Mouse (Mus musculus) lung, postnatal 0 days (tissue): ENCODE measurements around the gene Tulp2. TPM values are rescaled to one million over a fixed set of nuclear protein-coding genes. Genes with fewer than 3 reads are reported as not detected.

ENCODE experiments used
- ATAC-seq: fragments of 200-750 bp; cut with Nextera tagmentation; 2 replicates; pipeline ENCODE4 v1.8.0; 2017; ENCODE audit warnings: moderate library complexity
- DNase-seq: peaks from one replicate; pipeline ENCODE4 v3.0.0-alpha.2; 2016; ENCODE audit warnings: low spot score
- H3K27ac ChIP-seq: fragments of 300-500 bp; sonication (generic); 2 replicates; pipeline ENCODE4 v1.5.1; 2014; ENCODE audit warnings: antibody characterized with exemption, mild to moderate bottlenecking, low read length, mixed read lengths
- H3K27me3 ChIP-seq: fragments of 300-500 bp; sonication (generic); replicated peaks from 2 replicates; pipeline ENCODE4 v1.6.1; 2014; ENCODE audit warnings: low read length, mixed read lengths; ENCODE audit not compliant: insufficient read depth
- H3K36me3 ChIP-seq: fragments of 300-500 bp; sonication (generic); 2 replicates; pipeline ENCODE4 v1.6.1; 2014; ENCODE audit warnings: low read length, mixed read lengths; ENCODE audit not compliant: insufficient read depth
- H3K4me1 ChIP-seq: fragments of 300-500 bp; sonication (generic); 2 replicates; pipeline ENCODE4 v1.6.1; 2014; ENCODE audit warnings: antibody characterized with exemption, low read depth, low read length, mixed read lengths; ENCODE audit not compliant: insufficient read depth
- H3K4me2 ChIP-seq: fragments of 300-500 bp; sonication (generic); replicated peaks from 2 replicates; pipeline ENCODE4 v1.6.1; 2014; ENCODE audit warnings: low read depth, mild to moderate bottlenecking, low read length, moderate library complexity, mixed read lengths
- H3K4me3 ChIP-seq: fragments of 300-500 bp; sonication (generic); 2 replicates; pipeline ENCODE4 v1.5.1; 2014; ENCODE audit warnings: low read depth, low read length
- H3K9ac ChIP-seq: fragments of 300-500 bp; sonication (generic); replicated peaks from 2 replicates; pipeline ENCODE4 v1.6.1; 2014; ENCODE audit warnings: low read depth, mild to moderate bottlenecking
- H3K9me3 ChIP-seq: fragments of 300-500 bp; sonication (generic); 2 replicates; pipeline ENCODE4 v1.6.1; 2016; ENCODE audit warnings: low read length, mixed read lengths
- CTCF ChIP-seq: IDR thresholded peaks from 2 replicates; pipeline ENCODE4 v1.5.1; 2016; ENCODE audit warnings: antibody characterized with exemption, mild to moderate bottlenecking
- EP300 ChIP-seq: IDR thresholded peaks from 2 replicates; pipeline ENCODE4 v1.6.1; 2016; ENCODE audit warnings: antibody characterized with exemption, mild to moderate bottlenecking, control low read depth
- WGBS: fragments of 180-500 bp; shearing (Covaris S2); extraction: QIAGEN DNeasy Blood & Tissue Kit; methylation state at CpG from one replicate; pipeline ENCODE4 v1.1.7; 2014; 5-methylcytosine and 5-hydroxymethylcytosine counted together
- polyA plus RNA-seq: library from polyadenylated mRNA; unstranded; fragments of >200 nt; fragmentation: Nextera tagmentation; extraction: Ambion mirVana; gene quantifications from 2 replicates; pipeline ENCODE4 v1.2.1, GENCODE M21; 2015

Tulp2 gene
- polyA plus RNA-seq, 1 experiment from 2014 or later = 0.25 TPM

DNA sequence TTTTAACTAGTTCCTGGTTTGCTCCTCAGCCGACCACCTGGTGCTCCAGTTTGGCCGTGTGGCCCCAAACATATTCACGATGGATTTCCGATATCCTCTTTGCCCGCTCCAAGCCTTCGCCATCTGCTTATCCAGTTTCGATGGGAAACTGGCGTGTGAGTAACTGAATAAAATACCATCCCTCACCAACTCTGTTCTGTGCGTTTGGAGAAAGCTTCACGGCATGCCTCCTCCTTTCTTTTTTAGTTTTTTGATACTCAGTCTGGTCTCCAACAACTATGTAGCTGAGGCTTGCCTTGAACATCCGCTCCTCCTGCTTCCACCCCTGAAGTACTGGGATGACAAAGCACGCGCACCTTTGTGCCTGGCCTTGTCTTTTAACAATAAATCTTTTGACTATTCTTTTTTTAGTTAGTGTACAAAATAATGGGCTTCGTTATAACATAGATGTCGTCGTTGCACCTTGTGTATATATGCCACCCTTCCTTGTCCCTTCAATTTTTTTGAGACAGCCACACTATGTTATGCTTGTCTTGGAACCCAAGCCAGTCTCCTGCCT, 40.6 kb downstream of the Tulp2 start:
- Histone ChIP-seq H3K27ac (peak overlapping the region; percentile 79; the same call in 1 of the 2 replicates), H3K4me2 (peak overlapping the region; percentile 55), H3K36me3 (peaks cover 5% of the 10 kb centered on the region; the same call in 1 of the 2 replicates), H3K4me3 (peak overlapping the region; percentile 49), H3K4me1 (peaks cover 9% of the 10 kb centered on the region), H3K9ac (no peak overlapping the region), H3K9me3 (no peaks in the 10 kb centered on the region), H3K27me3 (no peaks in the 10 kb centered on the region)
- no peak for TF ChIP-seq EP300
- no peak for TF ChIP-seq CTCF
- DNase-seq (no peak), ATAC-seq (no peak)
- 54% methylated on average over 16 of the region's 16 CpGs for WGBS

DNA sequence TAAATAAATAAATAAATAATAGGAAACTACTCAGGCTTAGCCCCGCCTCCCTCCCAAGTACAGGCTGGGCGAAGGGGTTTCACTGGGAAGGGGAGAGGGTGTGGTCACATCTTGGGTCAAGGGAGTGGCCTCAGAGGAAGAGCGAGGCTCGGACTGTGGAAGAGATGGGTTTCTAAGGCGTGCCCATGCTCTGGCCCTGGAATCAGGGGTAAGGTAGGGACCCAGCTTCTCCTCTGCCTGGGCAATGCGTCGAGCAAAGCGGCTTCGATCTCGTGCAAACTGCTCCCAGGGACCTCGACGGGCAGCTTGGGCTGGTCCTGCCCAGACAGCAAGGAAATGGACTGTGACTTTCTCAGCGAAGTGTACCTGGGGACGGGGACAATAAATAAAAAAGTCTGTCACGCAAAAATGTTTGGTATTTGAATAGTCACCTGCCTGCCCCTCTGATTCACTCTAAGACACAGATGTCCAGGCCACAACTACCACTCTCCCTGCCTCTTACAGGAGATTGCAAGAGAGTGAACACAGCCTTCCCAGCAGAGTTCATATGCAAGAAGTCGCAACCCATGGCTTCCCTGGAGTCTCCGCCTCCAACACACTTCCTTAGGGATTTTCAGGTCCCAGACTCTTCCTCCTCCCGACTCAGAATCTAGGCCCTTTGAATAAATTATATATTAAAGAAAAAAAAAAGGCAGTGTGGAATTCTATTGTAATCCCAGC, 41.4 kb downstream of the Tulp2 start:
- no peaks in the 10 kb centered on the region for H3K9me3 ChIP-seq
- ATAC-seq (no peak), DNase-seq (peak; percentile 45)
- 63% methylated on average over 18 of the region's 18 CpGs for WGBS
- no peak overlapping the region; the same call in 1 of the 2 replicates for H3K9ac ChIP-seq
- H3K27ac ChIP-seq = no peak overlapping the region
- peaks cover 5% of the 10 kb centered on the region; the same call in 1 of the 2 replicates for H3K36me3 ChIP-seq
- peak overlapping the region; percentile 49 for H3K4me2 ChIP-seq
- peaks cover 9% of the 10 kb centered on the region for H3K4me1 ChIP-seq
- peak overlapping the region; percentile 26 for H3K4me3 ChIP-seq
- TF ChIP-seq EP300 (no peak), CTCF (no peak)
- no peaks in the 10 kb centered on the region for H3K27me3 ChIP-seq

DNA sequence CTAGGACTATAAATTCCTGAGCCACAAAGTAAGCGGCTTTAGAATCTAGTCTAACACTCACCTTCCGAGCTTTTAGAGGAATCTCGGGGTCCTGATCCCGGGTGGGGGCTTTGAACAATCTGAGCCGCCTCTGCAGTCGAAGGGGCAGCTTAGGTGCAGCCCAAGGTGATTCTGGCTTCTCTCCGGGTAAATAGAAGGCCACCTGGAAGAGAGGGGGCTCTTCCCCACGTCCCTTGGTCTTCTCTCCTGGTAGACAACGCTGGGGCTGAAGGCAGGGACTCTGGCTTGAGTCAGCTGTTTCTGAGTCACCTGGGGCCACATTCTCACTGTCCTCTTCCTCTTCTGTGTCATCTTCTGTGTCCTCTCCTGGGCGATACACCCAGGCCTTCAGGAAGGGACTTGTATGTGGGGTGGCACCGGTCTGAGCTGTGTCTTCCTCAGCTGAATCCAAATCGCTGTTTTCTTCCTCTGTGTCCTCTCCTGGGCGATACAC, 42.0 kb downstream of the Tulp2 start:
- Histone ChIP-seq H3K36me3 (peaks cover 5% of the 10 kb centered on the region; the same call in 1 of the 2 replicates), H3K4me3 (peak overlapping the region; percentile 26), H3K4me1 (peaks cover 9% of the 10 kb centered on the region), H3K9ac (no peak overlapping the region; the same call in 1 of the 2 replicates), H3K4me2 (peak overlapping the region; percentile 49), H3K9me3 (no peaks in the 10 kb centered on the region), H3K27me3 (no peaks in the 10 kb centered on the region), H3K27ac (no peak overlapping the region)
- no peak for TF ChIP-seq EP300
- ATAC-seq = no peak
- 79% methylated on average over 12 of the region's 13 CpGs for WGBS
- DNase-seq = no peak

DNA sequence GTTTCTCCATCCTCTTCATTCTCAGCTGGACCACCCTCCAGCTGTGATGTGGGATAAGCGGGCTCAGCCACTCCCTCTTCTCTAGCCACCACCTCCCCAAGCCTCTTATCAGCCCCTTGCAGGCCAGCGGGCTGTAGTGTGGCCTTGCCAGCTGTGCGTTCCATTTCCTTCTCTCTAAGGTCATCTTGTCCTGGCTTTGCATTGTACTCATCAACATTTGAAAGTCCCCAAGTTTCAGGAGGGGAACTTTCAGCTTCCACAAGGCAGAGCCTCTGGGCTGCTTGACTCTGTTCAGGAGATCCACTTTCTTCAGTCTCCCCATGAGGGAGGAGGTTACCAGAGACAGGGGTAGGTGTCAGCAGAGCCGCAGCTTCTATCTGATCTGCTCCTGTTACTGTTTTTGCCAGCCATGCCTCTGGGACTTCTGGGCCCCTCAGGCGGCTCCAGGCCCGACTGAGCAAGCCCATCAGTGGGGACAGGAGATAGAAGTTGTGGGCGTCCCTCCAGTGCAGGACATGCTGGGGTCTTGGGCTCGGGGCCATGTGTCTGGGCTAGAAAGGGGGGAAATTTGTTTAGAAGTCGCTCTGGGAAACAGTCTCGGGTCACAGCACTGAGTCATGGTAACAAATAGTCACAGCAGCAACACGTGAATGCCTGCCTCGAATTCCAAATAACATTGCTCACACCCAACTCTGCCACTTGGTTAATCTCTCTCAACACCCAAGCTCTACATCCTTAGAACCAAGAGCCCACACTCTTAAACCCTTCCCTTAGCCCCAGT, 43.4 kb downstream of the Tulp2 start:
- TF ChIP-seq EP300 (0 out of 2 replicates have a peak, but pooled peaks have one; percentile 16), CTCF (no peak)
- Histone ChIP-seq H3K9ac (peak overlapping the region; percentile 98), H3K36me3 (peaks cover 5% of the 10 kb centered on the region; the same call in 1 of the 2 replicates), H3K9me3 (no peaks in the 10 kb centered on the region), H3K27ac (peak overlapping the region; percentile 99), H3K27me3 (no peaks in the 10 kb centered on the region), H3K4me3 (peak overlapping the region; percentile 89), H3K4me1 (peaks cover 9% of the 10 kb centered on the region), H3K4me2 (peak overlapping the region; percentile 78)
- ATAC-seq (peak; percentile 34), DNase-seq (peak; percentile 83)
- WGBS = 10% methylated on average over 12 of the region's 12 CpGs

DNA sequence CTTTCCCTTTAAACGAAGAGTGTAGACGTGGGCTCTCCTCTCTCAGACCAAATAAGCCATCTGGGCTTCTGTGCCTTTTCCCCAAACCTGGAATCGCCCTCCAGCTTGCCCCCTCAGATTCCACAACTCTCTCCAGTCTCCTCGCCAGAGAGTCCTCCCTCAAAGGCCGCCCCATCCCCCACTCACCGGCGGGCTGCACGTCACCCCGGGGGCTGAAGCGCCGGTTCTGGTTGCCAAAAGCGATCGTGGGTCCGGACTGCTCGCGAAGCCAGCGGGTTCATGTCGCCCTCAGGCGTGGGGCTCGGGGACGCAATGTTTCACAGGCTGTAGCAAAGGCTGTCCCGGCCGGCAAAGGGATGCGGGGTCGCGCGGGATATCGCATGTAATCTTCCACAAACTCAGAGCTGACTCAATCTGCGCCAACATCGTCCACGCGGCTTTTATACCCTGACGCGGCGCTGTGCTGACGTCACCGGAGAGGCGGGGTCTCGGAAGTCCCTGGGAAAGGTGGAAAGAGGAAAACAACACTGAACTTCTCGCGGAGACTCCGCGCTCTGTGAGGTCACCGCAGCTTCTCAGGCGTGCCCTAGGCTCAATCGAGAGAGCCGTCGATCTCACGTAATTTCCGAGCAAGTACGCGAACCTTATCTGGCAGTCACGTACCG, 44.3 kb downstream of the Tulp2 start, which contains the start of the genes Ppp1r15a and Plekha4:
Gene Ppp1r15a, minus strand, starts transcription at position 460 of the 665 bp plus-strand sequence.
Gene Plekha4, plus strand, starts transcription at position 522 of the 665 bp plus-strand sequence.
- 0% methylated on average over 54 of the region's 54 CpGs for WGBS
- Histone ChIP-seq H3K4me1 (peaks cover 9% of the 10 kb centered on the region), H3K36me3 (peaks cover 5% of the 10 kb centered on the region; the same call in 1 of the 2 replicates), H3K27me3 (no peaks in the 10 kb centered on the region), H3K9ac (peak within 1 kb of the TSS; percentile 98), H3K27ac (peak within 1 kb of the TSS; percentile 99), H3K9me3 (no peaks in the 10 kb centered on the region), H3K4me3 (peak within 1 kb of the TSS; percentile 89), H3K4me2 (peak within 1 kb of the TSS; percentile 78)
- ATAC-seq = peak; percentile 91
- peak; percentile 99 for DNase-seq
- TF ChIP-seq EP300 = no peak; the same call in 1 of the 2 replicates
- 0 out of 2 replicates have a peak, but pooled peaks have one; percentile 1 for TF ChIP-seq CTCF
